Mouse (Mus musculus) testis, adult 2 months (tissue): ENCODE measurements around the gene Lgals4.

Experiments
- CTCF ChIP-seq: fragments of 200-500 bp; IDR thresholded peaks from 2 replicates; pipeline ENCODE4 v1.5.1; 2012; ENCODE audit warnings: low read depth, mild to moderate bottlenecking, inconsistent platforms, low read length, moderate library complexity; ENCODE audit not compliant: control insufficient read depth, insufficient read depth, insufficient replicate concordance
- POLR2A ChIP-seq: fragments of 200-500 bp; IDR thresholded peaks from 2 replicates; pipeline ENCODE4 v1.6.1; 2012; ENCODE audit warnings: low read depth, mild to moderate bottlenecking, inconsistent platforms, low read length, moderate library complexity; ENCODE audit not compliant: control insufficient read depth

DNA sequence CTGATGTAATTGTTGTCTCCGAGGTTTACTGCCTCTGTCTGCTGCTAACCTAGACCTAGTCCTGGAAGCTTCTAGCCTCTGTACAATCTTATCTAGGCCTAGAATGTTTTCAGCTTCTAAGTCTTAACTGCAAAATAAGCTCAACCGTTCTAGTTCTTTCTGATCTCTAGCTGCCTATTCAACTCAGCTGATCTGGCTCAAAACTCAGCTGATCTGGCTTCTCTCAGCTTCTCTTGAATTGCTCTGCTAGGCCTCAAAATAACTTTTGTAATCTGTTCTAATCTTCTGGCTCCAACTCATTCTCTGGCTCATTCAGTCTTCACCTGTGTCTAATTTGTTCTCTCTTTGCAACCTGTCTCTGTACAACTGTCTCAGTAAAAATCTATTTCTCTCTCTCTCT, 40.9 kb downstream of the Lgals4 start:
- TF ChIP-seq CTCF (no peak), POLR2A (no peak)
